Mouse (Mus musculus): ENCODE results near the gene Rars2. TPM values are rescaled to one million over a fixed set of nuclear protein-coding genes. Genes with fewer than 3 reads are reported as not detected.

The Rars2 gene
- polyA plus RNA-seq, 1 experiment from 2014 or later: 63.4 TPM

- Histone ChIP-seq H3K4me1 (replicated peaks; ENCODE audit: control insufficient read depth, insufficient read depth, low read length) (no peaks in the 10 kb centered on the region), H3K4me3 (replicated peaks; ENCODE audit: low read length) (no peak overlapping the region), H3K27ac (ENCODE audit: low read length) (no peak overlapping the region), H3K27me3 (replicated peaks; ENCODE audit: control insufficient read depth, insufficient read depth, low read length) (no peaks in the 10 kb centered on the region), H3K36me3 (ENCODE audit: control insufficient read depth, insufficient read depth) (no peaks in the 10 kb centered on the region), H3K9ac (replicated peaks; ENCODE audit: low read depth, low read length) (no peak overlapping the region), H3K4me2 (ENCODE audit: low read length) (no peak overlapping the region), H3K9me3 (ENCODE audit: control insufficient read depth, low read length) (no peaks in the 10 kb centered on the region)
- 72% methylated on average over 4 of the region's 4 CpGs for WGBS
- no peak for ATAC-seq
Measured at GRCm38 (mm10) chr4:34703029-34703428, 88.3 kb downstream of the Rars2 start.

DNA sequence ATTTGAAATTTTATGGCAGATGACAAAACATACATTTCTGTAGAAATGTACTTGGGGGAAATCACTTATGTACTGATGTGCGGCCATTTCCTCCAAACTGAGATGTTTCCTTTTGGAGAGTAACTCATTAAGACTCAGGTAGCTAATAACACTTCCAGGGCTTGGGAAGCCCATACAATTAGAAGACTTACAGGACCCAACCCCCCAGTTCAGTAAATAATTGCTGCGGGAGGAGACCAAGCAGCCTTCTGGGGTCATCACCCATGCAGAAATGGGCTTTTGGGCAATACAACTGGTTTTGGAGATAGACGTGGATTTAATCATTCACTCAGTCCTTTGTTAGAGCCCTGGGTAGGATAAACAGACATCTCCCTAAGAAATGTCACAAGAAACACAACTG, 92.5 kb downstream of the Rars2 start:
- WGBS: 77% methylated on average over 3 of the region's 3 CpGs
- H3K4me2 ChIP-seq (ENCODE audit: low read length): no peak overlapping the region
- H3K9me3 ChIP-seq (ENCODE audit: control insufficient read depth, low read length): no peaks in the 10 kb centered on the region
- ATAC-seq: no peak
- no peak overlapping the region for H3K27ac ChIP-seq (ENCODE audit: low read length)
- no peaks in the 10 kb centered on the region for H3K36me3 ChIP-seq (ENCODE audit: control insufficient read depth, insufficient read depth)
- H3K9ac ChIP-seq (replicated peaks; ENCODE audit: low read depth, low read length): no peak overlapping the region
- no peaks in the 10 kb centered on the region for H3K27me3 ChIP-seq (replicated peaks; ENCODE audit: control insufficient read depth, insufficient read depth, low read length)
- no peaks in the 10 kb centered on the region for H3K4me1 ChIP-seq (replicated peaks; ENCODE audit: control insufficient read depth, insufficient read depth, low read length)
- no peak overlapping the region for H3K4me3 ChIP-seq (replicated peaks; ENCODE audit: low read length)

DNA sequence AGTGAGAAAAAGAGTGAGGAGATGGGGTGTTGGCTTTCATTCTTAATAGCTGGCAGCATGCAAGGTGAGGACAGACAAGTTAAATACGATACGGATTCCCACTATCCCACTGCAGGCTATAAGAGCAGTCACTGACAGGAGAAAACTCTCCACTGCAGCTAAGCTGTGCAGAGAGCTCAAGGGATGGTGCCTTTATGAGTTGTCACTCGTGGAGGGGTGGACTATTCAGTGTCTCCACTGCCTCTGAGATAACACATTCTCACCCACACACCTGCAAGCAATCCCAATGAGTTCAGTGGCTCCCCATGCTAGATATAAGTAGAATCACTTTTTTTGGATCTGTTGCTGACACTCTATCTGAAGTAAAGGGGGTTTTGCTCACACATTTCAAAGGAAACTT, 93.4 kb downstream of the Rars2 start:
- 82% methylated on average over 3 of the region's 3 CpGs for WGBS
- H3K36me3 ChIP-seq (ENCODE audit: control insufficient read depth, insufficient read depth): no peaks in the 10 kb centered on the region
- no peak overlapping the region for H3K4me2 ChIP-seq (ENCODE audit: low read length)
- H3K9ac ChIP-seq (replicated peaks; ENCODE audit: low read depth, low read length): no peak overlapping the region
- no peaks in the 10 kb centered on the region for H3K4me1 ChIP-seq (replicated peaks; ENCODE audit: control insufficient read depth, insufficient read depth, low read length)
- H3K4me3 ChIP-seq (replicated peaks; ENCODE audit: low read length): no peak overlapping the region
- no peak overlapping the region for H3K27ac ChIP-seq (ENCODE audit: low read length)
- no peaks in the 10 kb centered on the region for H3K9me3 ChIP-seq (ENCODE audit: control insufficient read depth, low read length)
- H3K27me3 ChIP-seq (replicated peaks; ENCODE audit: control insufficient read depth, insufficient read depth, low read length): no peaks in the 10 kb centered on the region
- ATAC-seq: no peak

Other genes starting within 250 kb of the Rars2 start
- gene Akirin2, start 64.0 kb upstream of the Rars2 start, polyA plus RNA-seq (2015; fragmentation: Nextera tagmentation; extraction: Ambion mirVana): 79.4 and 93.1 TPM in 2 replicates
- 99.1 and 104 TPM in 2 replicates for gene Orc3, start within 50 bp of the Rars2 start, polyA plus RNA-seq (2015; fragmentation: Nextera tagmentation; extraction: Ambion mirVana)
- gene Slc35a1, start 72.5 kb downstream of the Rars2 start, polyA plus RNA-seq (2015; fragmentation: Nextera tagmentation; extraction: Ambion mirVana): 54.8 and 55.3 TPM in 2 replicates
- gene Cfap206, start 115.2 kb downstream of the Rars2 start, polyA plus RNA-seq (2015; fragmentation: Nextera tagmentation; extraction: Ambion mirVana): 0.99 and 1.8 TPM in 2 replicates
- gene Gm136, start 141.3 kb downstream of the Rars2 start, polyA plus RNA-seq (2015; fragmentation: Nextera tagmentation; extraction: Ambion mirVana): not detected in 2 replicates
- gene Smim8, start 163.5 kb downstream of the Rars2 start, polyA plus RNA-seq (2015; fragmentation: Nextera tagmentation; extraction: Ambion mirVana): 43.3 and 50.3 TPM in 2 replicates